Mouse (Mus musculus) embryonic facial prominence, embryonic 14.5 days (tissue): ENCODE results near the gene Rbm6. TPM values are rescaled to one million over a fixed set of nuclear protein-coding genes. Genes with fewer than 3 reads are reported as not detected.

Experiments used
- ATAC-seq: fragments of 200-750 bp; cut with Nextera tagmentation; 2 replicates; pipeline ENCODE4 v1.8.0; 2017; ENCODE audit warnings: low read depth, moderate number of reproducible peaks, moderate TSS enrichment
- DNase-seq: peaks from one replicate; pipeline ENCODE4 v3.0.0-alpha.2; 2015; ENCODE audit warnings: low spot score
- H3K27ac ChIP-seq: fragments of 300-500 bp; sonication (generic); replicated peaks from 2 replicates; pipeline ENCODE4 v1.5.1; 2014; ENCODE audit warnings: low read depth, mild to moderate bottlenecking, low read length, moderate library complexity
- H3K27me3 ChIP-seq: fragments of 300-500 bp; sonication (generic); replicated peaks from 2 replicates; pipeline ENCODE4 v1.6.1; 2014; ENCODE audit warnings: low read length; ENCODE audit not compliant: control insufficient read depth, insufficient read depth
- H3K36me3 ChIP-seq: fragments of 300-500 bp; sonication (generic); 2 replicates; pipeline ENCODE4 v1.6.1; 2014; ENCODE audit warnings: low read length, mixed read lengths; ENCODE audit not compliant: control insufficient read depth, insufficient read depth
- H3K4me1 ChIP-seq: fragments of 300-500 bp; sonication (generic); 2 replicates; pipeline ENCODE4 v1.6.1; 2014; ENCODE audit warnings: antibody characterized with exemption, low read length; ENCODE audit not compliant: control insufficient read depth, insufficient read depth
- H3K4me2 ChIP-seq: fragments of 300-500 bp; sonication (generic); 2 replicates; pipeline ENCODE4 v1.6.1; 2014; ENCODE audit warnings: low read depth, mild to moderate bottlenecking, low read length, moderate library complexity, mixed read lengths
- H3K4me3 ChIP-seq: fragments of 300-500 bp; sonication (generic); 2 replicates; pipeline ENCODE4 v1.5.1; 2014; ENCODE audit warnings: low read depth, mild to moderate bottlenecking, low read length
- H3K9ac ChIP-seq: fragments of 300-500 bp; sonication (generic); 2 replicates; pipeline ENCODE4 v1.6.1; 2014; ENCODE audit warnings: low read depth, mild to moderate bottlenecking, low read length, moderate library complexity, mixed read lengths
- H3K9me3 ChIP-seq: fragments of 300-500 bp; sonication (generic); 2 replicates; pipeline ENCODE4 v1.6.1; 2016; ENCODE audit warnings: low read length; ENCODE audit not compliant: control insufficient read depth
- WGBS: fragments of 180-500 bp; shearing (Covaris S2); extraction: QIAGEN DNeasy Blood & Tissue Kit; methylation state at CpG from one replicate; pipeline ENCODE4 v1.1.7; 2014; 5-methylcytosine and 5-hydroxymethylcytosine counted together
- polyA plus RNA-seq: library from polyadenylated mRNA; unstranded; fragments of >200 nt; fragmentation: Nextera tagmentation; extraction: Ambion mirVana; gene quantifications from 2 replicates; pipeline ENCODE4 v1.2.1, GENCODE M21; 2014

Rbm6 gene
- polyA plus RNA-seq, 1 experiment from 2014 or later = 52.2 TPM

DNA sequence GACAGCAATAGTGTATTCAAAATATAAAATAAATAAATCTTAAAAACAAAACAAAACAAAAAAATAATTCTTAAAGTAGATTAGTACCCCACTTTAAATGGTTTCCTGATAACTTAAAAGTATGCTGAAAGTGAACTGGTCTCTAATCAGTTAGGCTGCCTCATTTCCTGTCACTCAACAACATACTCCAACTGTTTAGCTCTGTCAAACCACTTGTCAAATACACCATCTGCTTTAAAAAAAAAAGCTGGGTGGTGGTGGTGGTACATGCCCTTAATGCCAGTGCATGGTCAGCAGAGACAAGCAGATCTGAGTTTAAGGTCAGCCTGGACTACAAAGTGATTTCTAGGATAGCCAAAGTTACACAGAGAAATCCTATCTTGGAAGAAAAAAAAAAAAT is 96.2 kb downstream of the Rbm6 start:
- Histone ChIP-seq H3K27me3 (no peaks in the 10 kb centered on the region), H3K4me1 (no peaks in the 10 kb centered on the region), H3K4me3 (no peak overlapping the region), H3K9me3 (no peaks in the 10 kb centered on the region), H3K27ac (no peak overlapping the region), H3K9ac (no peak overlapping the region), H3K36me3 (peaks cover 84% of the 10 kb centered on the region), H3K4me2 (no peak overlapping the region)
- ATAC-seq = no peak
- DNase-seq = no peak

DNA sequence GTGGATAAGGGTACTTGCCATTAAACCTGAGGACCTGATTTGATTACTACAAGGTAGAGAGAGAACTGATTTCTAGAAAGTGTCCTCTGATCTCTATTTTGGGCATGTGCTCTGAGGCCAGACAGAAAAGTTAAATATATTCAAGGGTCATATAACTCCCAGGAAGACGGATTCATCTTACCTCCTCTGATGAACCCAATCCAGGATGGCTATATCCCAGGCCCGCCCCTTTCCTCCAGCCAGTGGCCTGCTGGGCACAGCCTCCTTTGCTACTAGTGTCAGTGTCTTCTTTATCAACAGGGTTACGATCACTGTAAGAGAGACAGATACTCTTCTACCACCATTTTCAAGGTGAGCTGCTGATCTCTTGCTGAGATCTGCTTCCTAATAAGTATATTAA is 98.6 kb downstream of the Rbm6 start:
- Histone ChIP-seq H3K4me1 (peaks cover 3% of the 10 kb centered on the region; the same call in 1 of the 2 replicates), H3K9ac (no peak overlapping the region), H3K27ac (no peak overlapping the region), H3K36me3 (peaks cover 62% of the 10 kb centered on the region), H3K27me3 (no peaks in the 10 kb centered on the region), H3K4me3 (no peak overlapping the region), H3K9me3 (no peaks in the 10 kb centered on the region), H3K4me2 (no peak overlapping the region)
- DNase-seq (no peak), ATAC-seq (no peak)
- WGBS = 89% methylated on average over 3 of the region's 3 CpGs

- Histone ChIP-seq H3K27ac (peak overlapping the region; percentile 85; the same call in 1 of the 2 replicates), H3K4me3 (no peak overlapping the region), H3K9me3 (no peaks in the 10 kb centered on the region), H3K27me3 (no peaks in the 10 kb centered on the region), H3K4me2 (peak overlapping the region; percentile 57; the same call in 1 of the 2 replicates), H3K36me3 (peaks cover 70% of the 10 kb centered on the region), H3K4me1 (peaks cover 11% of the 10 kb centered on the region; the same call in 1 of the 2 replicates), H3K9ac (no peak overlapping the region)
- 75% methylated on average over 2 of the region's 2 CpGs for WGBS
- ATAC-seq (no peak), DNase-seq (no peak)
Measured at GRCm38 (mm10) chr9:107771782-107772181, 101.3 kb downstream of the Rbm6 start.

GRCm38 (mm10) chr9:107770374-107771290 is 102.4 kb downstream of the Rbm6 start, which contains the start of gene Rbm5:
Gene Rbm5 (minus strand): TSS chr9:107770996.
- Histone ChIP-seq H3K4me2 (peak within 1 kb of the TSS; percentile 82), H3K9ac (peak within 1 kb of the TSS; percentile 100), H3K27me3 (no peaks in the 10 kb centered on the region), H3K9me3 (no peaks in the 10 kb centered on the region), H3K4me3 (peak within 1 kb of the TSS; percentile 100), H3K36me3 (peaks cover 70% of the 10 kb centered on the region), H3K4me1 (peaks cover 11% of the 10 kb centered on the region; the same call in 1 of the 2 replicates), H3K27ac (peak within 1 kb of the TSS; percentile 94)
- under 1% methylated on average over 57 of the region's 60 CpGs for WGBS
- DNase-seq (peak; percentile 98), ATAC-seq (peak; percentile 100)

GRCm38 (mm10) chr9:107770037-107770373 is 103.0 kb downstream of the Rbm6 start:
- DNase-seq = no peak
- Histone ChIP-seq H3K4me1 (peaks cover 11% of the 10 kb centered on the region; the same call in 1 of the 2 replicates), H3K27me3 (no peaks in the 10 kb centered on the region), H3K9me3 (no peaks in the 10 kb centered on the region), H3K4me2 (peak overlapping the region; percentile 82), H3K27ac (peak overlapping the region; percentile 94), H3K4me3 (peak overlapping the region; percentile 100), H3K9ac (peak overlapping the region; percentile 100), H3K36me3 (peaks cover 70% of the 10 kb centered on the region)
- WGBS = 2% methylated on average over 9 of the region's 9 CpGs
- ATAC-seq = no peak

DNA sequence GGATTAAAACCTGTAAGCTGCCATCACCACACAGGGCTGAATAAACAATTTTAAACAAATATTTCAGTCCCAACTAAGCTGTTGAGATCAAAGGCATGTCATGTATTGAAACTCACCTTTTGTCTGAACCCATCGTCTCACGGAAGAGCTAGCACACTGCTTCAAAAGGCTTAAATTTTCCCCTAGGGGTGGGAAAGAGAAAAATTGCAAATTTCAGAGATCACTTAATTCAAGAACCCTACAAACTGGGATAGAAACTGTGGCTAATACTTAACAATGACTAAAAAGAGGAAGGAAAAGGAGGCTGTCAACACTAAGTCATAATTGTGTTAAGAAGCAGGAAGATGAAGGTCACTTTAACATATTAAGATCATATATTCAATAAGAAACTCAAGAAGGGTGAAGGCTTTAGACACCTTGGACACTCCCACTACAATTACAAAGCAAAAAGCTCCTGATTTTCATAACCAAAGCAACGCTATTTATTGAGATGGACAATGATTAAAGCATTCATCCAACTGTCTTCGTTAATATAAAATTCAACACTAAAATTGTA is 103.5 kb downstream of the Rbm6 start:
- peaks cover 70% of the 10 kb centered on the region for H3K36me3 ChIP-seq
- H3K4me3 ChIP-seq = peak overlapping the region; percentile 100
- H3K9me3 ChIP-seq = no peaks in the 10 kb centered on the region
- peak overlapping the region; percentile 82 for H3K4me2 ChIP-seq
- no peaks in the 10 kb centered on the region for H3K27me3 ChIP-seq
- H3K9ac ChIP-seq = peak overlapping the region; percentile 100
- ATAC-seq (no peak), DNase-seq (peak; percentile 24)
- peaks cover 11% of the 10 kb centered on the region; the same call in 1 of the 2 replicates for H3K4me1 ChIP-seq
- H3K27ac ChIP-seq = no peak overlapping the region
- 13% methylated on average over 4 of the region's 4 CpGs for WGBS

DNA sequence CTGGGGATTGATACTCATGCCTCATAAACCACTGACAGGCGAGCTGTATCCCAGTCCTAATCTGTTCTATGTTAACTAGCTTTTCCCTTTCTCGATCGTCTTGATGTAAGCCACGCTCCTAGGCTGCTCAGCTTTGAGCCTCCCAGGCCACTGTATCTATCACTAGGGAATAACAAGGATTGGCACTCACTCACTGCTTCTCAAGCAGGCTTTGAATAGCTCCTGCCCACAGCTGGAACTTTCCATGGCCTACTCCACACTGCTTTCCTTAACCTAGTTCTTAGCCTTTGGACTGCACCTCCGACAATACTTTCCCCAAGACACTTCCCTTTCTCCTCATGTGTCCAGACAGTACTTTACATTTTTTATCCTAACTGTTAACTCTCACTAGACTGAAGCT is 104.2 kb downstream of the Rbm6 start:
- ATAC-seq = no peak
- DNase-seq = no peak
- peaks cover 11% of the 10 kb centered on the region; the same call in 1 of the 2 replicates for H3K4me1 ChIP-seq
- no peaks in the 10 kb centered on the region for H3K9me3 ChIP-seq
- H3K4me2 ChIP-seq = peak overlapping the region; percentile 82
- 0 out of 2 replicates have a peak overlapping the region, but pooled peaks have one; percentile 100 for H3K9ac ChIP-seq
- H3K27me3 ChIP-seq = no peaks in the 10 kb centered on the region
- H3K27ac ChIP-seq = no peak overlapping the region
- peaks cover 70% of the 10 kb centered on the region for H3K36me3 ChIP-seq
- peak overlapping the region; percentile 100 for H3K4me3 ChIP-seq
- 83% methylated on average over 5 of the region's 5 CpGs for WGBS

DNA sequence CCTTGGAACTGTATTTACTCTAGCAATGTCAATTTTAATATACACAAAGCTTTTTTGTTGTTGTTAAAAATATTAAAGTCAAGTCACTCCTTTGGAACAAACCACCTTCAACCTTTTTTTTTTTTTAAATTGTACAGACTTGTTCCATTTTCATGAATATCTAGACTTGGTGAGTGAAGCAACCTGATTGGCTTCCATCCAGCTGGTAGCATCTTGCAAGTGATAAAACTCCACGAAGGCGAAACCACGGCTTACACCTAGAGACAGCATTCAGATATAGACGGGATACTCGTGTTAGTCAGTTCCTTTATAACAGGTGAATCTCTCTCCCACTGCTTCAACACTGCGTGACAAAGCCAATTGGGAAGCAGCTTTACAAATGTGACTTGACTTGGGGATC is 113.4 kb downstream of the Rbm6 start:
- WGBS = 94% methylated on average over 6 of the region's 6 CpGs

More for the DNA sequence above, 113.4 kb downstream of the Rbm6 start:
- H3K9me3 ChIP-seq = no peaks in the 10 kb centered on the region
- no peak overlapping the region for H3K4me3 ChIP-seq
- ATAC-seq (no peak), DNase-seq (no peak)
- H3K27me3 ChIP-seq = no peaks in the 10 kb centered on the region
- H3K4me1 ChIP-seq = no peaks in the 10 kb centered on the region
- H3K36me3 ChIP-seq = peaks cover 96% of the 10 kb centered on the region
- no peak overlapping the region for H3K9ac ChIP-seq
- no peak overlapping the region for H3K27ac ChIP-seq
- no peak overlapping the region for H3K4me2 ChIP-seq
